Comparison of ENCODE assay signal across 27 mouse cellular contexts in the genomic region with DNA sequence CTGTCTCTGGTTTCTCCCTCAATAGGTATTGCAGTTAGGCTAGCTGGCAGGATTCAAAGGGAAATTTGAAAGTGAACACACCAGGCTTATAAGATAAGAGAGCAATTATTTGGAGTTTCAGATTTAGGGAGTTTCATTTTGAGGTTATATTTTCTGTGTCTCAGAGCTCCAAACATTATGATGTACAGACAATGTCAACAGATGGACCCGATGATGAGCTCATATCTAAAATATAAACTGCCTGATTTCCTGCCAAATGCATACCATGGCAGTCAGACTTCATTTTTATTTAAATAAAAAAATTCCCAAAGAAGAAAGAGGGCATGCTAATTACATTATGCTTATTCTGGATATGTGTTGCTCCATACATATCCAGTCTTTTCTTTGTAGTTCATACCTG.
A peak's percentile ranks its signal among the peaks of the same experiment; 100 is the strongest.
DNase-seq lines count a peak whose midpoint lies in the region; ATAC-seq lines count a peak whose summit lies in the region.
"Had no signal": no experiment of that assay in that cellular context is flagged by ENCODE, and none has a peak within 500 bp of the region (broad histone marks: within the 10 kb centered on the region; RNA-seq: fewer than 3 reads in every experiment).

No protein-coding gene starts in this region.

- no peak for DNase-seq in cerebellum, postnatal 36 days
- DNase-seq in forebrain, embryonic 14.5 days (ENCODE audit: low spot score) = peak; percentile 9
- no peak for DNase-seq in frontal cortex, postnatal 10 days (ENCODE audit: low spot score in 2 of 2)
- no peak for DNase-seq in midbrain, embryonic 11.5 days (ENCODE audit: low spot score, missing footprints)
- DNase-seq: adrenal gland, adult 8-10 months; adrenal gland, postnatal 25 days; cerebellum, adult 11-12 months; cerebellum, adult 8-10 months; gastrocnemius, postnatal 10 days; gastrocnemius, postnatal 36 days; heart, adult 2 months; heart, postnatal 14 days; heart, postnatal 4 days; kidney, adult 18-20 months had no signal

- WGBS in forebrain, embryonic 14.5 days = 87% methylated on average over 1 of the region's 1 CpGs
- WGBS in forebrain, embryonic 12.5 days = 85% methylated on average over 1 of the region's 1 CpGs
- WGBS in midbrain, embryonic 11.5 days = 82% methylated on average over 1 of the region's 1 CpGs

- H3K4me2 ChIP-seq in forebrain, embryonic 14.5 days (ENCODE audit: low read length) = no peak overlapping the region
- no peak overlapping the region for H3K4me2 ChIP-seq in forebrain, embryonic 12.5 days
- H3K4me2 ChIP-seq in midbrain, embryonic 11.5 days = no peak overlapping the region
- H3K4me2 ChIP-seq: embryonic facial prominence, embryonic 12.5 days; embryonic facial prominence, embryonic 15.5 days; forebrain, embryonic 15.5 days; heart, embryonic 13.5 days; hindbrain, embryonic 14.5 days had no signal

- no peak overlapping the region for H3K9ac ChIP-seq in forebrain, embryonic 14.5 days (ENCODE audit: low read length)
- H3K9ac ChIP-seq in forebrain, embryonic 12.5 days = no peak overlapping the region
- H3K9ac ChIP-seq in midbrain, embryonic 11.5 days (ENCODE audit: low read length) = no peak overlapping the region
- H3K9ac ChIP-seq: embryonic facial prominence, embryonic 12.5 days; embryonic facial prominence, embryonic 15.5 days; forebrain, embryonic 15.5 days; heart, embryonic 13.5 days; hindbrain, embryonic 14.5 days had no signal

- no peaks in the 10 kb centered on the region for H3K27me3 ChIP-seq in forebrain, embryonic 14.5 days (replicated peaks; ENCODE audit: control insufficient read depth, insufficient read depth, low read length)
- H3K27me3 ChIP-seq in forebrain, embryonic 12.5 days = no peaks in the 10 kb centered on the region
- H3K27me3 ChIP-seq in midbrain, embryonic 11.5 days (ENCODE audit: control insufficient read depth, insufficient read depth, low read length) = no peaks in the 10 kb centered on the region
- H3K27me3 ChIP-seq: embryonic facial prominence, embryonic 12.5 days; embryonic facial prominence, embryonic 15.5 days; forebrain, embryonic 15.5 days; heart, embryonic 13.5 days had no signal

- H3K27ac ChIP-seq in forebrain, embryonic 14.5 days (ENCODE audit: low read depth, low read length) = no peak overlapping the region
- no peak overlapping the region for H3K27ac ChIP-seq in forebrain, embryonic 12.5 days
- H3K27ac ChIP-seq in midbrain, embryonic 11.5 days (ENCODE audit: low read depth, low read length) = no peak overlapping the region
- H3K27ac ChIP-seq: embryonic facial prominence, embryonic 12.5 days; embryonic facial prominence, embryonic 15.5 days; forebrain, embryonic 15.5 days; heart, adult 2 months; heart, embryonic 10.5 days; heart, embryonic 13.5 days; hindbrain, embryonic 14.5 days; hindbrain, postnatal 0 days had no signal

- no peaks in the 10 kb centered on the region for H3K4me1 ChIP-seq in forebrain, embryonic 14.5 days (ENCODE audit: control insufficient read depth, insufficient read depth, low read length)
- no peaks in the 10 kb centered on the region for H3K4me1 ChIP-seq in forebrain, embryonic 12.5 days
- H3K4me1 ChIP-seq in midbrain, embryonic 11.5 days (ENCODE audit: control insufficient read depth, insufficient read depth, low read length) = no peaks in the 10 kb centered on the region
- H3K4me1 ChIP-seq: embryonic facial prominence, embryonic 12.5 days; embryonic facial prominence, embryonic 15.5 days; forebrain, embryonic 15.5 days; heart, embryonic 10.5 days; heart, embryonic 13.5 days had no signal

- peak; percentile 64; the same call in 1 of the 2 replicates for ATAC-seq in cerebellum, adult (ENCODE audit: insufficient number of reproducible peaks, low FRiP score, low TSS enrichment)
- ATAC-seq in forebrain, embryonic 14.5 days = no peak
- ATAC-seq in forebrain, embryonic 12.5 days (ENCODE audit: low FRiP score) = no peak
- ATAC-seq in frontal cortex, adult (ENCODE audit: low TSS enrichment) = peak; percentile 78
- no peak for ATAC-seq in midbrain, embryonic 11.5 days (ENCODE audit: low FRiP score)
- ATAC-seq: activated CD4-positive, CD25-positive, alpha-beta regulatory T cell, adult 4 months; forebrain, embryonic 15.5 days; hindbrain, postnatal 0 days; inflammation-experienced regulatory T-cells, adult 6 months; intestine, embryonic 16.5 days had no signal

- H3K36me3 ChIP-seq in forebrain, embryonic 14.5 days (ENCODE audit: control insufficient read depth, insufficient read depth, low read length) = no peaks in the 10 kb centered on the region
- no peaks in the 10 kb centered on the region for H3K36me3 ChIP-seq in forebrain, embryonic 12.5 days (replicated peaks)
- no peaks in the 10 kb centered on the region for H3K36me3 ChIP-seq in midbrain, embryonic 11.5 days (ENCODE audit: control insufficient read depth, insufficient read depth, low read length)
- H3K36me3 ChIP-seq: embryonic facial prominence, embryonic 12.5 days; embryonic facial prominence, embryonic 15.5 days; forebrain, embryonic 15.5 days; heart, embryonic 10.5 days; heart, embryonic 13.5 days had no signal

- no peaks in the 10 kb centered on the region for H3K9me3 ChIP-seq in forebrain, embryonic 14.5 days (replicated peaks; ENCODE audit: control insufficient read depth, low read length)
- H3K9me3 ChIP-seq in forebrain, embryonic 12.5 days = no peaks in the 10 kb centered on the region
- H3K9me3 ChIP-seq in midbrain, embryonic 11.5 days (ENCODE audit: control insufficient read depth, low read length) = no peaks in the 10 kb centered on the region
- H3K9me3 ChIP-seq: embryonic facial prominence, embryonic 12.5 days; embryonic facial prominence, embryonic 15.5 days; forebrain, embryonic 15.5 days; heart, embryonic 10.5 days; heart, embryonic 13.5 days had no signal

- no peak overlapping the region for H3K4me3 ChIP-seq in forebrain, embryonic 14.5 days (ENCODE audit: low read depth, low read length)
- no peak overlapping the region for H3K4me3 ChIP-seq in forebrain, embryonic 12.5 days (replicated peaks)
- H3K4me3 ChIP-seq in midbrain, embryonic 11.5 days (ENCODE audit: low read depth, low read length) = no peak overlapping the region
- H3K4me3 ChIP-seq: embryonic facial prominence, embryonic 12.5 days; embryonic facial prominence, embryonic 15.5 days; forebrain, embryonic 15.5 days; heart, adult 2 months; heart, embryonic 10.5 days; heart, embryonic 13.5 days had no signal

Comparison
In these comparisons a context has a peak if more than half of its experiments do, and no peak if none do; other contexts are left out.
1. ATAC-seq: peak in cerebellum, adult (single experiment) and frontal cortex, adult (single experiment); none in forebrain, embryonic 14.5 days (single experiment), forebrain, embryonic 12.5 days (single experiment) and midbrain, embryonic 11.5 days (single experiment).